Mouse (Mus musculus): Measurements from ENCODE around the gene Rora.

- TF ChIP-seq CTCF (IDR thresholded peaks at IDR 0.05; ENCODE audit: control insufficient read depth, insufficient read depth, insufficient replicate concordance, low read depth, low read length) = no peak
- no peak for TF ChIP-seq POLR2A (IDR thresholded peaks at IDR 0.05; ENCODE audit: control insufficient read depth, low read depth, low read length)
These were observed 36.5 kb upstream of the Rora start for GRCm38 (mm10) chr9:68617116-68617515.
